Mouse (Mus musculus): Measurements from ENCODE around the gene Cideb. TPM values are rescaled to one million over a fixed set of nuclear protein-coding genes. Genes with fewer than 3 reads are reported as not detected.

Gene Cideb
- total and polyA plus RNA-seq, 2 experiments from 2014 or later: 0.34 to 3.6 TPM

DNA sequence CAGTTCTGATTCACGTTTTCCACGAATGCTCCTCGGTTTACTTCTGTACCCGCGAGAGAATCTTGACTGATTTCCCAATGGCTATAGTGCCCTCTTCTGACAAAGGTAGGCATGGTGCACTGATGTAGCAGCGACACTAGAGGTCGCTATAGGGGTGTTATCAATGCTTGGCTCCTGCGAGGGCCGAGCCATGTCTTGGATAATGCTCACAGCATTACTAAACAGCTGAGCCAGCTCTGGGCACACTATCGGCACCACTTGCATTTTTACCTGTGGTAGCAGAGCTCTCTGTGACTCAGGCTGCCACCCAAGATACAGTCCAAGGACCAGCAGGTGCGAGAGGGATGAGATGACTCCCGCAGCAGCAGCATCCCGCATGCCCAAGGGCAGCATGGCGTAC, 23.1 kb upstream of the Cideb start:
- peak; percentile 71 for ATAC-seq (ENCODE audit: insufficient read depth, low read depth)

GRCm38 (mm10) chr14:55780736-55781135, 22.5 kb upstream of the Cideb start:
- DNase-seq (ENCODE audit: low spot score): no peak
- H3K27ac ChIP-seq (ENCODE audit: low read depth): no peak overlapping the region
- TF ChIP-seq CTCF (IDR thresholded peaks at IDR 0.05; ENCODE audit: low read depth) (no peak), EP300 (IDR thresholded peaks at IDR 0.05; ENCODE audit: low read depth) (no peak)

More for the DNA sequence above, 23.1 kb upstream of the Cideb start:
- no peaks in the 10 kb centered on the region; the same call in 1 of the 2 replicates for H3K4me1 ChIP-seq (ENCODE audit: control insufficient read depth, insufficient read depth)
- no peak overlapping the region for H3K9ac ChIP-seq (replicated peaks; ENCODE audit: low read depth, low read length)
- WGBS: 18% methylated on average over 14 of the region's 14 CpGs
- peaks cover 27% of the 10 kb centered on the region for H3K27me3 ChIP-seq (ENCODE audit: control insufficient read depth, insufficient read depth, low read length)
- TF ChIP-seq EP300 (IDR thresholded peaks at IDR 0.05; ENCODE audit: low read depth) (no peak), CTCF (IDR thresholded peaks at IDR 0.05; ENCODE audit: low read depth) (peak; percentile 99)
- DNase-seq (ENCODE audit: low spot score): peak; percentile 81
- no peak overlapping the region for H3K27ac ChIP-seq (ENCODE audit: low read depth)
- peaks cover 4% of the 10 kb centered on the region; the same call in 1 of the 2 replicates for H3K36me3 ChIP-seq (replicated peaks; ENCODE audit: control insufficient read depth, insufficient read depth, low read length)
- 0 out of 2 replicates have a peak overlapping the region, but pooled peaks have one; percentile 4 for H3K4me3 ChIP-seq (ENCODE audit: low read depth, low read length)
- H3K4me2 ChIP-seq (ENCODE audit: low read depth, low read length): peak overlapping the region; percentile 61
- no peaks in the 10 kb centered on the region for H3K9me3 ChIP-seq (replicated peaks; ENCODE audit: control insufficient read depth, low read length)

GRCm38 (mm10) chr14:55779656-55780055, 21.4 kb upstream of the Cideb start:
- Histone ChIP-seq H3K4me1 (ENCODE audit: control insufficient read depth, insufficient read depth) (no peaks in the 10 kb centered on the region; the same call in 1 of the 2 replicates), H3K36me3 (replicated peaks; ENCODE audit: control insufficient read depth, insufficient read depth, low read length) (peaks cover 11% of the 10 kb centered on the region; the same call in 1 of the 2 replicates), H3K27ac (ENCODE audit: low read depth) (no peak overlapping the region), H3K9ac (replicated peaks; ENCODE audit: low read depth, low read length) (no peak overlapping the region), H3K9me3 (replicated peaks; ENCODE audit: control insufficient read depth, low read length) (no peaks in the 10 kb centered on the region), H3K27me3 (ENCODE audit: control insufficient read depth, insufficient read depth, low read length) (peaks cover 22% of the 10 kb centered on the region), H3K4me3 (ENCODE audit: low read depth, low read length) (no peak overlapping the region), H3K4me2 (ENCODE audit: low read depth, low read length) (no peak overlapping the region)
- 60% methylated on average over 16 of the region's 16 CpGs for WGBS
- ATAC-seq (ENCODE audit: insufficient read depth, low read depth) (no peak), DNase-seq (ENCODE audit: low spot score) (no peak)
- TF ChIP-seq CTCF (IDR thresholded peaks at IDR 0.05; ENCODE audit: low read depth) (no peak), EP300 (IDR thresholded peaks at IDR 0.05; ENCODE audit: low read depth) (no peak)

More at GRCm38 (mm10) chr14:55780736-55781135, 22.5 kb upstream of the Cideb start:
- 82% methylated on average over 11 of the region's 11 CpGs for WGBS
- no peak for ATAC-seq (ENCODE audit: insufficient read depth, low read depth)
- Histone ChIP-seq H3K4me2 (ENCODE audit: low read depth, low read length) (no peak overlapping the region), H3K36me3 (replicated peaks; ENCODE audit: control insufficient read depth, insufficient read depth, low read length) (peaks cover 4% of the 10 kb centered on the region; the same call in 1 of the 2 replicates), H3K4me3 (ENCODE audit: low read depth, low read length) (no peak overlapping the region), H3K9ac (replicated peaks; ENCODE audit: low read depth, low read length) (no peak overlapping the region), H3K27me3 (ENCODE audit: control insufficient read depth, insufficient read depth, low read length) (peaks cover 27% of the 10 kb centered on the region), H3K9me3 (replicated peaks; ENCODE audit: control insufficient read depth, low read length) (no peaks in the 10 kb centered on the region), H3K4me1 (ENCODE audit: control insufficient read depth, insufficient read depth) (no peaks in the 10 kb centered on the region; the same call in 1 of the 2 replicates)

DNA sequence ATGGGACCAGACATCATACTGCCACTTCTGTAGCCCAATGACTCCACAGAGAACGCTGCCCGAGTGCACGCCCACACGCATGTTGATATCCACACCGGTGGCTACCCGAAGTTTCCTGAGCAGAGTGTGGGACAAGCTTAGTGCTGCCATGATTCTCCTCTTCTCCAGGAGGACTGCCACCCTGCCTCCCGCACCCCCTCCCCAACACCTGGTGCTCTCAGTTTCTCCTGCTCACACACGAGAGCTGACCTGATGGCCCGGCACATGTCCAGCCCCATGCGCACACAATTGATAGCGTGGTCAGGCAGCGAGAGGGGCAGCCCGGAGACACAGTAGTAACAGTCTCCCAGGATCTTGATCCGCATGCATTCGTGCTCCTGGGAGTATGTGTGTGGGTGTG, 20.4 kb upstream of the Cideb start:
- Histone ChIP-seq H3K4me2 (ENCODE audit: low read depth, low read length) (no peak overlapping the region), H3K27me3 (ENCODE audit: control insufficient read depth, insufficient read depth, low read length) (peaks cover 16% of the 10 kb centered on the region), H3K9ac (replicated peaks; ENCODE audit: low read depth, low read length) (no peak overlapping the region), H3K9me3 (replicated peaks; ENCODE audit: control insufficient read depth, low read length) (no peaks in the 10 kb centered on the region), H3K4me3 (ENCODE audit: low read depth, low read length) (no peak overlapping the region), H3K4me1 (ENCODE audit: control insufficient read depth, insufficient read depth) (no peaks in the 10 kb centered on the region; the same call in 1 of the 2 replicates), H3K36me3 (replicated peaks; ENCODE audit: control insufficient read depth, insufficient read depth, low read length) (peaks cover 15% of the 10 kb centered on the region; the same call in 1 of the 2 replicates), H3K27ac (ENCODE audit: low read depth) (no peak overlapping the region)
- TF ChIP-seq EP300 (IDR thresholded peaks at IDR 0.05; ENCODE audit: low read depth) (no peak), CTCF (IDR thresholded peaks at IDR 0.05; ENCODE audit: low read depth) (no peak)
- no peak for DNase-seq (ENCODE audit: low spot score)
- WGBS: 84% methylated on average over 15 of the region's 15 CpGs
- ATAC-seq (ENCODE audit: insufficient read depth, low read depth): no peak

DNA sequence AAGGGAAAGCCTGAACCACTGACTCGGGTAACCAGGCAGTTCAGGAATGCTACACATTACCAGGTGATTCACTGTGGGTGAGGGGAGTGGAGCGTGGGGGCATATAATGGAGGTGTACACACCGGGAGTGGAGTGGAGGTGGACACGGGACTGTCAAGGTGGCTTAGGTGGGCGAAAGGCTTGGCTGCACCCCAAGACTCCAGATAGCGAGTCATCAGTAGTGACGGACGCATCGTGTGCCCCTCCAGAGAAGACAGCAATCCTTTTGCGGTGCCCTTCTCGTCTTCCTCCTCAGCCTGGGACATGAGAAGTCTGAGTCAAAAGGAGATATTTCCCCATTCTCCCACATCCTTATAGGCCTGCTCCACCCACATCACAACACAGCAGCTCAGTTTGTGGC, 19.5 kb upstream of the Cideb start:
- TF ChIP-seq CTCF (IDR thresholded peaks at IDR 0.05; ENCODE audit: low read depth): no peak
- TF ChIP-seq EP300 (IDR thresholded peaks at IDR 0.05; ENCODE audit: low read depth): no peak
- H3K4me1 ChIP-seq (ENCODE audit: control insufficient read depth, insufficient read depth): no peaks in the 10 kb centered on the region; the same call in 1 of the 2 replicates
- H3K27me3 ChIP-seq (ENCODE audit: control insufficient read depth, insufficient read depth, low read length): peaks cover 14% of the 10 kb centered on the region
- no peak overlapping the region for H3K4me3 ChIP-seq (ENCODE audit: low read depth, low read length)
- ATAC-seq (ENCODE audit: insufficient read depth, low read depth): no peak
- H3K9ac ChIP-seq (replicated peaks; ENCODE audit: low read depth, low read length): no peak overlapping the region
- no peaks in the 10 kb centered on the region for H3K9me3 ChIP-seq (replicated peaks; ENCODE audit: control insufficient read depth, low read length)
- 82% methylated on average over 11 of the region's 11 CpGs for WGBS
- H3K4me2 ChIP-seq (ENCODE audit: low read depth, low read length): no peak overlapping the region
- H3K36me3 ChIP-seq (replicated peaks; ENCODE audit: control insufficient read depth, insufficient read depth, low read length): peaks cover 19% of the 10 kb centered on the region; the same call in 1 of the 2 replicates
- DNase-seq (ENCODE audit: low spot score): no peak
- no peak overlapping the region for H3K27ac ChIP-seq (ENCODE audit: low read depth)

DNA sequence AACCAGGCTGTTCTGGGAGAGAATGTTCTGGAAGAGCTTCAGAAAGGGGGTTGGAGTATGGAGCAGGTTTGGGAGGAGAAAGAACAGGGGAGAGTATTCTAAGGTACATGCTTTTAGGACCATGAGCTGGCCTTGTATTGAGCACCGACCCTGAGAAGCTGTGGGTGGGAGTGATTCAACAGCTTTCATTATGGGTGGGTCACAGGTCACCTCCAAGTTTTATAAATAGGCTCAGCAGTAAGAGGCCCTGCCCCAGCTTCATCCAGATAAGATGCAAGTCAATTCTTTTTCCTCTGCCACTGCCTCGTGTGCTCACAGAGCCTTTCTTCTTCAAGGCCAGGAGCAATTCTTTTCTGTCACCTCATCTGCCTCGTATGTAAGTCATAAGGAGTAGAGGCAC, 18.9 kb upstream of the Cideb start:
- no peak for DNase-seq (ENCODE audit: low spot score)
- TF ChIP-seq CTCF (IDR thresholded peaks at IDR 0.05; ENCODE audit: low read depth) (no peak), EP300 (IDR thresholded peaks at IDR 0.05; ENCODE audit: low read depth) (no peak)
- Histone ChIP-seq H3K4me3 (ENCODE audit: low read depth, low read length) (no peak overlapping the region), H3K4me1 (ENCODE audit: control insufficient read depth, insufficient read depth) (no peaks in the 10 kb centered on the region; the same call in 1 of the 2 replicates), H3K4me2 (ENCODE audit: low read depth, low read length) (no peak overlapping the region), H3K9ac (replicated peaks; ENCODE audit: low read depth, low read length) (no peak overlapping the region), H3K9me3 (replicated peaks; ENCODE audit: control insufficient read depth, low read length) (no peaks in the 10 kb centered on the region), H3K36me3 (replicated peaks; ENCODE audit: control insufficient read depth, insufficient read depth, low read length) (peaks cover 19% of the 10 kb centered on the region; the same call in 1 of the 2 replicates), H3K27me3 (ENCODE audit: control insufficient read depth, insufficient read depth, low read length) (0 out of 2 replicates have a peak, but pooled peaks cover 8% of the 10 kb centered on the region), H3K27ac (ENCODE audit: low read depth) (no peak overlapping the region)
- ATAC-seq (ENCODE audit: insufficient read depth, low read depth): no peak
- WGBS: 26% methylated on average over 3 of the region's 3 CpGs

Data from heart, postnatal 0 days (tissue).